In the genomic region with DNA sequence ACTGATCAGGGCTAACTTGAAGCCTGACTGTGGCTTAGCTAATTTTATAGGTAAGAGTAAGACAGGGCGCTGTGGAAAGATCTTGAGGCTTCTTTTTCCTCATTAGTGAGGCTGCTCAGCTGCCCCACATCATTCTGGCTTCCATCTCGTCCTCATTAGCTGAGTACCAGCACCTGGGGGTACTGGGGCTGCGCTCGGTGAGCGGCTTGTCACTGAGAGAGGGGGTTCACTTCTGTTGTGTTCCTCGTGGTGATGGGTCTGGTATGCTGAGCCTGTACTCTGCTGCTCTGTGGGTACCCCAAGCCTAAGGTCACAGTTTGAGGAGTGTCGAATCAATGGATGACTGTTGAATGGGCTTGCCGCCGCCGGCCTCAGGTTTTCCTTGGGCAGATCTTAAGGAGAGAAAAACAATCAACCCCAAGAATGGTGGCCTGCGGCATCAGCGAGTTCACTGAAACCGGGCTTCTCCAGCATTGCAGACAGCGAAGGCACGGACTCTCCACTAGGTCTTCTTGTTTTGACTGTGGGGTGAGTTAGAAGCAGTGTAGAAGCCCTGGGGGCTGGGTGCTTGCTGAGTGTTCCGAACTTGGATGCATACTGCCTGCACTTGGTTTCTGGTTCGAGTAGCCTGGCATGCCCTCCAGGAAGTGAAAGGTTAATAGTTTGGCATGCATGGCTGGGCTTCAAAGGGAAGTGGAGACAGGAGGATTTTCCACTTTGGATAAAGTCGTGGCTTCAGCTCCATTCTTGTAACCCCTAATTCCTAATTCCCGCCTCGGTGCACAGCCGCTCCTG, we compare ENCODE assay signal across 17 mouse cellular contexts. TPM values are rescaled to one million over a fixed set of nuclear protein-coding genes. Genes with fewer than 3 reads are reported as not detected.
DNase-seq lines count a peak whose midpoint lies in the region; ATAC-seq and TF ChIP-seq lines count a peak whose summit lies in the region.
"Had no signal": no experiment of that assay in that cellular context is flagged by ENCODE, and none has a peak within 500 bp of the region (broad histone marks: within the 10 kb centered on the region; RNA-seq: fewer than 3 reads in every experiment).

No protein-coding gene starts in this region.

- no peaks in the 10 kb centered on the region for H3K9me3 ChIP-seq in midbrain, embryonic 10.5 days (replicated peaks)
- no peaks in the 10 kb centered on the region for H3K9me3 ChIP-seq in midbrain, embryonic 14.5 days (ENCODE audit: control insufficient read depth, low read length)
- H3K9me3 ChIP-seq in embryonic facial prominence, embryonic 12.5 days: no peaks in the 10 kb centered on the region
- no peaks in the 10 kb centered on the region for H3K9me3 ChIP-seq in forebrain, embryonic 16.5 days (ENCODE audit: control insufficient read depth, low read length)
- H3K9me3 ChIP-seq: liver, embryonic 15.5 days; neural tube, embryonic 12.5 days had no signal

- H3K4me2 ChIP-seq in midbrain, embryonic 14.5 days (ENCODE audit: low read length): no peak overlapping the region
- H3K4me2 ChIP-seq in embryonic facial prominence, embryonic 12.5 days (replicated peaks): 0 out of 2 replicates have a peak overlapping the region, but pooled peaks have one; percentile 9
- H3K4me2 ChIP-seq in forebrain, embryonic 16.5 days (ENCODE audit: low read length): 0 out of 2 replicates have a peak overlapping the region, but pooled peaks have one; percentile 8
- H3K4me2 ChIP-seq: liver, embryonic 15.5 days; neural tube, embryonic 12.5 days had no signal

- H3K36me3 ChIP-seq in midbrain, embryonic 10.5 days: no peaks in the 10 kb centered on the region
- H3K36me3 ChIP-seq in midbrain, embryonic 14.5 days (ENCODE audit: control insufficient read depth, insufficient read depth, low read length): no peaks in the 10 kb centered on the region
- H3K36me3 ChIP-seq in embryonic facial prominence, embryonic 12.5 days: no peaks in the 10 kb centered on the region
- no peaks in the 10 kb centered on the region for H3K36me3 ChIP-seq in forebrain, embryonic 16.5 days (ENCODE audit: control insufficient read depth, insufficient read depth)
- H3K36me3 ChIP-seq: liver, embryonic 15.5 days; neural tube, embryonic 12.5 days had no signal

- peaks cover 93% of the 10 kb centered on the region for H3K27me3 ChIP-seq in midbrain, embryonic 10.5 days (ENCODE audit: low read depth, poor library complexity, severe bottlenecking)
- H3K27me3 ChIP-seq in midbrain, embryonic 14.5 days (ENCODE audit: control insufficient read depth, insufficient read depth, low read length): peaks cover 64% of the 10 kb centered on the region
- peaks cover 43% of the 10 kb centered on the region for H3K27me3 ChIP-seq in embryonic facial prominence, embryonic 12.5 days
- peaks cover 14% of the 10 kb centered on the region for H3K27me3 ChIP-seq in forebrain, embryonic 16.5 days (replicated peaks; ENCODE audit: control insufficient read depth, insufficient read depth, low read length)

- no peak overlapping the region for H3K9ac ChIP-seq in midbrain, embryonic 14.5 days (replicated peaks; ENCODE audit: low read length)
- H3K9ac ChIP-seq in embryonic facial prominence, embryonic 12.5 days: no peak overlapping the region
- H3K9ac ChIP-seq in forebrain, embryonic 16.5 days (replicated peaks; ENCODE audit: low read depth, low read length): no peak overlapping the region
- H3K9ac ChIP-seq: liver, embryonic 15.5 days; neural tube, embryonic 12.5 days had no signal

- H3K27ac ChIP-seq in midbrain, embryonic 10.5 days (replicated peaks): no peak overlapping the region
- H3K27ac ChIP-seq in midbrain, embryonic 14.5 days (replicated peaks; ENCODE audit: low read depth, low read length): no peak overlapping the region
- H3K27ac ChIP-seq in embryonic facial prominence, embryonic 12.5 days: no peak overlapping the region
- no peak overlapping the region for H3K27ac ChIP-seq in forebrain, embryonic 16.5 days (ENCODE audit: low read length)
- H3K27ac ChIP-seq: liver, embryonic 15.5 days; neural tube, embryonic 12.5 days had no signal

- ATAC-seq in midbrain, embryonic 14.5 days (ENCODE audit: low FRiP score, low TSS enrichment): no peak
- no peak for ATAC-seq in embryonic facial prominence, embryonic 12.5 days (ENCODE audit: insufficient number of reproducible peaks, insufficient read depth, low FRiP score, low TSS enrichment)
- ATAC-seq in forebrain, embryonic 16.5 days: no peak
- ATAC-seq: Patski had no signal

- TF ChIP-seq POLR2A in brain, embryonic 14.5 days (IDR thresholded peaks at IDR 0.05; ENCODE audit: borderline replicate concordance, extremely low read depth, insufficient read depth, insufficient read length, poor library complexity, severe bottlenecking): no peak

- no peak for TF ChIP-seq CTCF in brain, embryonic 14.5 days (IDR thresholded peaks at IDR 0.05; ENCODE audit: borderline replicate concordance, extremely low read depth, insufficient read depth, insufficient read length)

- WGBS in midbrain, embryonic 10.5 days: 28% methylated on average over 21 of the region's 21 CpGs
- WGBS in midbrain, embryonic 14.5 days: 17% methylated on average over 21 of the region's 21 CpGs
- 24% methylated on average over 21 of the region's 21 CpGs for WGBS in embryonic facial prominence, embryonic 12.5 days
- 12% methylated on average over 21 of the region's 21 CpGs for WGBS in forebrain, embryonic 16.5 days

- peak; percentile 28 for DNase-seq in midbrain, embryonic 10.5 days (ENCODE audit: low spot score)
- DNase-seq in midbrain, embryonic 14.5 days: no peak
- peak; percentile 68 for DNase-seq in brain, embryonic 14.5 days (ENCODE audit: low read depth)
- no peak for DNase-seq in urinary bladder, adult 18-20 months (ENCODE audit: low spot score in 2 of 2)
- DNase-seq in cerebellum, postnatal 4 days (ENCODE audit: low spot score in 2 of 2): no peak
- DNase-seq: adrenal gland, adult 8-10 months; cerebellum, postnatal 10 days; gastrocnemius, postnatal 36 days; kidney, adult 9 months; thymus, postnatal 14 days had no signal

- H3K4me3 ChIP-seq in midbrain, embryonic 10.5 days: 0 out of 2 replicates have a peak overlapping the region, but pooled peaks have one; percentile 18
- H3K4me3 ChIP-seq in midbrain, embryonic 14.5 days (replicated peaks; ENCODE audit: low read depth, low read length): no peak overlapping the region
- H3K4me3 ChIP-seq in embryonic facial prominence, embryonic 12.5 days: no peak overlapping the region
- H3K4me3 ChIP-seq in forebrain, embryonic 16.5 days (replicated peaks; ENCODE audit: low read length): no peak overlapping the region
- H3K4me3 ChIP-seq: liver, embryonic 15.5 days; neural tube, embryonic 12.5 days had no signal

- peaks cover 50% of the 10 kb centered on the region for H3K4me1 ChIP-seq in midbrain, embryonic 10.5 days
- 0 out of 2 replicates have a peak, but pooled peaks cover 2% of the 10 kb centered on the region for H3K4me1 ChIP-seq in midbrain, embryonic 14.5 days (ENCODE audit: control insufficient read depth, insufficient read depth, low read length)
- H3K4me1 ChIP-seq in embryonic facial prominence, embryonic 12.5 days: peaks cover 31% of the 10 kb centered on the region
- peaks cover 7% of the 10 kb centered on the region for H3K4me1 ChIP-seq in forebrain, embryonic 16.5 days (replicated peaks; ENCODE audit: control insufficient read depth, insufficient read depth, low read length)
- H3K4me1 ChIP-seq: liver, embryonic 15.5 days had no signal

RNA-seq across cellular contexts. Expression of a gene that starts 9.5 kb away (rescaled TPM):
- 4.4 and 6.3 TPM in 2 replicates for polyA plus RNA-seq in midbrain, embryonic 10.5 days (2016; fragmentation: Nextera tagmentation; extraction: Ambion mirVana)
- 0.15 and 0.21 TPM in 2 replicates for polyA plus RNA-seq in midbrain, embryonic 14.5 days (2014; fragmentation: Nextera tagmentation; extraction: Ambion mirVana)
- polyA plus RNA-seq in brain, embryonic 14.5 days (2012; rRNA removed): 5.2 and 15.7 TPM in 2 replicates
- 15.4 and 16.0 TPM in 2 replicates for polyA plus RNA-seq in embryonic facial prominence, embryonic 12.5 days (2016; fragmentation: Nextera tagmentation; extraction: Ambion mirVana)
- 22.3 and 28.5 TPM in 2 replicates for polyA plus RNA-seq in forebrain, embryonic 16.5 days (2015; fragmentation: Nextera tagmentation; extraction: Ambion mirVana)
- polyA plus RNA-seq: heart, postnatal 0 days; liver, embryonic 15.5 days; small intestine, adult 2 months had no signal

Comparison
In these comparisons a context has a peak if more than half of its experiments do, and no peak if none do; other contexts are left out.
1. DNase-seq: peak in midbrain, embryonic 10.5 days (single experiment) and brain, embryonic 14.5 days (single experiment); none in midbrain, embryonic 14.5 days (single experiment), urinary bladder, adult 18-20 months (0 of 2) and cerebellum, postnatal 4 days (0 of 2).